Comparison of ENCODE assay signal across 12 mouse cellular contexts in the genomic region with DNA sequence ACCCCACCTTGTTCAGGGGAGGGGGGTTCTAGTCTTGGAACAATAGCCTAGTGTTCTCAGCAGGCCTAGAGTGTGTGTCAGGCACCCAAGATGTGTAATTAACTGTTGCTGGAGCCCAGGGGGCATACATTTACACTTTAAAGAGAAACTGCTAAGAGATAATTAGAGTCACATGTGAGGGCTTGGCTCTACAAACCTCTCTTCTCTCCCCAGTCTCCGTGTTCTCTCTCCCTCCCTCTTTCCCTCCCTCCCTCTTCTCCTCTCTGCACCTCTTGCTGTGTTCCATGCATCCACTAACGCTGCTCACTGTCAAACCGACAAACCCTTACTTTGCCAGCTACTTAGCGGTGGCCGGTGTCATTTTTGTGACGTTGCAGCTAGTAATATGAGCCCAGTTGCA.
DNase-seq lines count a peak whose midpoint lies in the region; ATAC-seq and TF ChIP-seq lines count a peak whose summit lies in the region.
"Had no signal": no experiment of that assay in that cellular context is flagged by ENCODE, and none has a peak within 500 bp of the region (broad histone marks: within the 10 kb centered on the region; RNA-seq: fewer than 3 reads in every experiment).

No protein-coding gene starts in this region.

- peak overlapping the region; percentile 28; the same call in 1 of the 2 replicates for H3K4me2 ChIP-seq in heart, embryonic 14.5 days (ENCODE audit: low read length)
- H3K4me2 ChIP-seq in forebrain, embryonic 14.5 days (ENCODE audit: low read length), result no peak overlapping the region
- H3K4me2 ChIP-seq in limb, embryonic 11.5 days (ENCODE audit: low read depth, severe bottlenecking), result 0 out of 2 replicates have a peak overlapping the region, but pooled peaks have one; percentile 8
- H3K4me2 ChIP-seq: neural tube, embryonic 12.5 days had no signal

- H3K27me3 ChIP-seq in heart, embryonic 14.5 days (ENCODE audit: control insufficient read depth, insufficient read depth, low read length), result no peaks in the 10 kb centered on the region; the same call in 1 of the 2 replicates
- no peaks in the 10 kb centered on the region for H3K27me3 ChIP-seq in forebrain, embryonic 14.5 days (replicated peaks; ENCODE audit: control insufficient read depth, insufficient read depth, low read length)
- H3K27me3 ChIP-seq in limb, embryonic 11.5 days (ENCODE audit: control insufficient read depth, insufficient read depth, low read length), result no peaks in the 10 kb centered on the region
- H3K27me3 ChIP-seq: neural tube, embryonic 12.5 days had no signal

- 7% methylated on average over 6 of the region's 6 CpGs for WGBS in heart, embryonic 14.5 days
- WGBS in forebrain, embryonic 14.5 days, result 5% methylated on average over 6 of the region's 6 CpGs
- 3% methylated on average over 6 of the region's 6 CpGs for WGBS in limb, embryonic 11.5 days
- 13% methylated on average over 6 of the region's 6 CpGs for WGBS in olfactory bulb, adult 2 months

- ATAC-seq in heart, embryonic 14.5 days (ENCODE audit: insufficient number of reproducible peaks, insufficient read depth, low FRiP score, low read depth), result no peak
- ATAC-seq in forebrain, embryonic 14.5 days, result peak; percentile 61
- peak; percentile 37; the same call in 1 of the 2 replicates for ATAC-seq in limb, embryonic 11.5 days (ENCODE audit: insufficient number of reproducible peaks, low FRiP score, low TSS enrichment, low read depth)

- no peaks in the 10 kb centered on the region for H3K36me3 ChIP-seq in heart, embryonic 14.5 days (ENCODE audit: control insufficient read depth, insufficient read depth, low read length)
- peaks cover 40% of the 10 kb centered on the region for H3K36me3 ChIP-seq in forebrain, embryonic 14.5 days (ENCODE audit: control insufficient read depth, insufficient read depth, low read length)
- no peaks in the 10 kb centered on the region for H3K36me3 ChIP-seq in limb, embryonic 11.5 days (ENCODE audit: control insufficient read depth, insufficient read depth, low read length)
- H3K36me3 ChIP-seq: neural tube, embryonic 12.5 days had no signal

- H3K4me3 ChIP-seq in heart, embryonic 14.5 days (ENCODE audit: control insufficient read depth in 1 of 2, insufficient read depth in 1 of 2, low read depth in 1 of 2, low read length in 2 of 2), result no peak overlapping the region
- no peak overlapping the region for H3K4me3 ChIP-seq in forebrain, embryonic 14.5 days (ENCODE audit: low read depth, low read length)
- H3K4me3 ChIP-seq in limb, embryonic 11.5 days (ENCODE audit: low read depth, low read length), result no peak overlapping the region
- H3K4me3 ChIP-seq in olfactory bulb, adult 2 months (ENCODE audit: insufficient read depth, low read depth, low read length), result no peak overlapping the region
- H3K4me3 ChIP-seq: neural tube, embryonic 12.5 days had no signal

- no peak overlapping the region for H3K27ac ChIP-seq in heart, embryonic 14.5 days (replicated peaks in 1 of 2; ENCODE audit: control insufficient read depth in 1 of 2, insufficient read depth in 1 of 2, low read depth in 2 of 2, low read length in 2 of 2)
- peak overlapping the region; percentile 39 for H3K27ac ChIP-seq in forebrain, embryonic 14.5 days (ENCODE audit: low read depth, low read length)
- H3K27ac ChIP-seq in limb, embryonic 11.5 days (replicated peaks; ENCODE audit: low read depth, low read length), result peak overlapping the region; percentile 39; the same call in 1 of the 2 replicates
- peak overlapping the region; percentile 53 for H3K27ac ChIP-seq in olfactory bulb, adult 2 months (ENCODE audit: insufficient read depth, low read depth, low read length)
- H3K27ac ChIP-seq: liver, embryonic 14.5 days; macrophage; neural tube, embryonic 12.5 days had no signal

- H3K9ac ChIP-seq in heart, embryonic 14.5 days (ENCODE audit: low read length), result no peak overlapping the region
- H3K9ac ChIP-seq in forebrain, embryonic 14.5 days (ENCODE audit: low read length), result no peak overlapping the region
- no peak overlapping the region for H3K9ac ChIP-seq in limb, embryonic 11.5 days (ENCODE audit: low read length)
- H3K9ac ChIP-seq: liver, embryonic 14.5 days; neural tube, embryonic 12.5 days had no signal

- H3K9me3 ChIP-seq in heart, embryonic 14.5 days (ENCODE audit: control insufficient read depth, low read length), result no peaks in the 10 kb centered on the region
- H3K9me3 ChIP-seq in forebrain, embryonic 14.5 days (replicated peaks; ENCODE audit: control insufficient read depth, low read length), result no peaks in the 10 kb centered on the region
- H3K9me3 ChIP-seq in limb, embryonic 11.5 days (ENCODE audit: control insufficient read depth, low read length), result no peaks in the 10 kb centered on the region
- H3K9me3 ChIP-seq: neural tube, embryonic 12.5 days had no signal

- no peak for TF ChIP-seq POLR2A in olfactory bulb, adult 2 months (IDR thresholded peaks at IDR 0.05; ENCODE audit: insufficient read depth, low read depth, low read length)

- TF ChIP-seq CTCF in olfactory bulb, adult 2 months (IDR thresholded peaks at IDR 0.05; ENCODE audit: insufficient read depth, low read depth, low read length), result no peak

- no peak for DNase-seq in heart, adult 11 months
- DNase-seq in forebrain, embryonic 14.5 days (ENCODE audit: low spot score), result peak; percentile 64
- DNase-seq in limb, embryonic 11.5 days (ENCODE audit: low spot score), result peak; percentile 47
- DNase-seq in adrenal gland, postnatal 36 days, result no peak
- DNase-seq in ovary, postnatal 36 days (ENCODE audit: low spot score), result no peak
- no peak for DNase-seq in spleen, adult 18-20 months
- DNase-seq: kidney, postnatal 36 days had no signal

- peaks cover 5 to 13% of the 10 kb centered on the region in 2 experiments; a peak in 3 of 4 replicates for H3K4me1 ChIP-seq in heart, embryonic 14.5 days (ENCODE audit: control insufficient read depth in 2 of 2, insufficient read depth in 2 of 2, low read length in 2 of 2)
- peaks cover 34% of the 10 kb centered on the region for H3K4me1 ChIP-seq in forebrain, embryonic 14.5 days (ENCODE audit: control insufficient read depth, insufficient read depth, low read length)
- H3K4me1 ChIP-seq in limb, embryonic 11.5 days (ENCODE audit: control insufficient read depth, insufficient read depth, low read length), result peaks cover 16% of the 10 kb centered on the region
- peaks cover 22% of the 10 kb centered on the region for H3K4me1 ChIP-seq in olfactory bulb, adult 2 months (ENCODE audit: control insufficient read depth, insufficient read depth, low read length)

Comparison
In these comparisons a context has a peak if more than half of its experiments do, and no peak if none do; other contexts are left out.
1. H3K27ac ChIP-seq: peak in forebrain, embryonic 14.5 days (single experiment), limb, embryonic 11.5 days (single experiment) and olfactory bulb, adult 2 months (single experiment); none in heart, embryonic 14.5 days (0 of 2).
2. DNase-seq: peak in forebrain, embryonic 14.5 days (single experiment) and limb, embryonic 11.5 days (single experiment); none in heart, adult 11 months (single experiment), adrenal gland, postnatal 36 days (0 of 2), ovary, postnatal 36 days (single experiment) and spleen, adult 18-20 months (0 of 2).